Mouse (Mus musculus) cerebellum, adult 2 months (tissue): ENCODE data around the gene Dse.

Source experiments
- CTCF ChIP-seq: fragments of 200-500 bp; IDR thresholded peaks from 2 replicates; pipeline ENCODE4 v1.5.1; 2011; ENCODE audit warnings: low read depth, mild to moderate bottlenecking, control low read depth, low read length, moderate library complexity, borderline replicate concordance; ENCODE audit not compliant: insufficient read depth
- POLR2A ChIP-seq: fragments of 200-500 bp; IDR thresholded peaks from 2 replicates; pipeline ENCODE4 v1.6.1; 2011; ENCODE audit warnings: low read length, control low read depth, borderline replicate concordance; ENCODE audit not compliant: insufficient read depth

GRCm38 (mm10) chr10:34184956-34185355, 22.6 kb downstream of the Dse start:
- TF ChIP-seq CTCF (no peak), POLR2A (no peak)
